In genomic region chr11:19988631-19989030, GRCm38 (mm10) we compare ENCODE assay signal across 19 mouse cellular contexts.
DNase-seq lines count a peak whose midpoint lies in the region; ATAC-seq and TF ChIP-seq lines count a peak whose summit lies in the region.
"Had no signal": no experiment of that assay in that cellular context is flagged by ENCODE, and none has a peak within 500 bp of the region (broad histone marks: within the 10 kb centered on the region; RNA-seq: fewer than 3 reads in every experiment).

No protein-coding gene starts in this region.

- H3K9me3 ChIP-seq in heart, embryonic 10.5 days, result no peaks in the 10 kb centered on the region
- H3K9me3 ChIP-seq in lung, postnatal 0 days (ENCODE audit: low read length), result no peaks in the 10 kb centered on the region
- no peaks in the 10 kb centered on the region for H3K9me3 ChIP-seq in liver, embryonic 15.5 days (replicated peaks)
- H3K9me3 ChIP-seq: hindbrain, embryonic 13.5 days; limb, embryonic 15.5 days; midbrain, embryonic 13.5 days had no signal

- intact Hi-C loops in heart, postnatal 25 days (cut with DNase I), result no loop called here

- 0 out of 2 replicates have a peak overlapping the region, but pooled peaks have one; percentile 3 for H3K4me2 ChIP-seq in lung, postnatal 0 days (replicated peaks; ENCODE audit: low read depth, low read length)
- no peak overlapping the region for H3K4me2 ChIP-seq in liver, embryonic 15.5 days
- H3K4me2 ChIP-seq: hindbrain, embryonic 13.5 days; limb, embryonic 15.5 days; midbrain, embryonic 13.5 days had no signal

- no peak for TF ChIP-seq EP300 in lung, postnatal 0 days (IDR thresholded peaks at IDR 0.05)

- no peak for TF ChIP-seq CTCF in lung, postnatal 0 days (IDR thresholded peaks at IDR 0.05)

- WGBS in heart, embryonic 10.5 days, result 48% methylated on average over 6 of the region's 6 CpGs
- WGBS in lung, postnatal 0 days, result 68% methylated on average over 6 of the region's 6 CpGs
- 46% methylated on average over 6 of the region's 6 CpGs for WGBS in liver, embryonic 15.5 days (ENCODE audit: insufficient replicate concordance)

- no peaks in the 10 kb centered on the region for H3K27me3 ChIP-seq in heart, embryonic 10.5 days (ENCODE audit: insufficient read depth, poor library complexity, severe bottlenecking)
- H3K27me3 ChIP-seq in lung, postnatal 0 days (replicated peaks; ENCODE audit: insufficient read depth, low read length), result no peaks in the 10 kb centered on the region
- no peaks in the 10 kb centered on the region for H3K27me3 ChIP-seq in liver, embryonic 15.5 days
- H3K27me3 ChIP-seq: hindbrain, embryonic 13.5 days; limb, embryonic 15.5 days; midbrain, embryonic 13.5 days had no signal

- H3K9ac ChIP-seq in lung, postnatal 0 days (replicated peaks; ENCODE audit: low read depth), result no peak overlapping the region
- H3K9ac ChIP-seq in liver, embryonic 15.5 days, result no peak overlapping the region
- H3K9ac ChIP-seq: hindbrain, embryonic 13.5 days; limb, embryonic 15.5 days; midbrain, embryonic 13.5 days had no signal

- no peaks in the 10 kb centered on the region for H3K36me3 ChIP-seq in heart, embryonic 10.5 days
- H3K36me3 ChIP-seq in lung, postnatal 0 days (ENCODE audit: insufficient read depth, low read length), result no peaks in the 10 kb centered on the region
- no peaks in the 10 kb centered on the region for H3K36me3 ChIP-seq in liver, embryonic 15.5 days (replicated peaks)
- H3K36me3 ChIP-seq: hindbrain, embryonic 13.5 days; limb, embryonic 15.5 days; midbrain, embryonic 13.5 days had no signal

- peak overlapping the region; percentile 64; the same call in 1 of the 2 replicates for H3K27ac ChIP-seq in heart, embryonic 10.5 days
- no peak overlapping the region for H3K27ac ChIP-seq in lung, postnatal 0 days (ENCODE audit: low read length)
- 0 out of 2 replicates have a peak overlapping the region, but pooled peaks have one; percentile 20 for H3K27ac ChIP-seq in liver, embryonic 15.5 days (replicated peaks)
- H3K27ac ChIP-seq: hindbrain, embryonic 13.5 days; limb, embryonic 15.5 days; midbrain, embryonic 13.5 days had no signal

- DNase-seq in heart, embryonic 10.5 days (ENCODE audit: low spot score), result no peak
- no peak for DNase-seq in heart, postnatal 25 days (ENCODE audit: low spot score)
- no peak for DNase-seq in lung, postnatal 0 days (ENCODE audit: low spot score)
- DNase-seq in lung, postnatal 14 days, result no peak
- no peak for DNase-seq in cerebellum, postnatal 4 days (ENCODE audit: low spot score in 2 of 2)
- no peak for DNase-seq in right cerebral cortex, postnatal 36 days (ENCODE audit: low spot score in 2 of 2)
- DNase-seq: adrenal gland, postnatal 14 days; cerebellum, adult 8-10 months; kidney, adult 8-10 months; layer of hippocampus, adult 9-11 months; lung, postnatal 36 days; spleen, adult 18-20 months had no signal

- ATAC-seq in lung, postnatal 0 days, result no peak
- ATAC-seq in activated CD4-positive, CD25-positive, alpha-beta regulatory T cell, adult 4 months, result peak; percentile 29
- no peak for ATAC-seq in liver, embryonic 15.5 days (ENCODE audit: insufficient read depth)
- ATAC-seq: forebrain, embryonic 16.5 days; midbrain, embryonic 13.5 days had no signal

- H3K4me3 ChIP-seq in heart, embryonic 10.5 days, result no peak overlapping the region
- no peak overlapping the region for H3K4me3 ChIP-seq in lung, postnatal 0 days (ENCODE audit: low read depth, low read length)
- no peak overlapping the region for H3K4me3 ChIP-seq in liver, embryonic 15.5 days (replicated peaks)
- H3K4me3 ChIP-seq: hindbrain, embryonic 13.5 days; limb, embryonic 15.5 days; midbrain, embryonic 13.5 days; myocyte had no signal

- peaks cover 78% of the 10 kb centered on the region for H3K4me1 ChIP-seq in heart, embryonic 10.5 days
- peaks cover 17% of the 10 kb centered on the region for H3K4me1 ChIP-seq in lung, postnatal 0 days (ENCODE audit: insufficient read depth, low read depth, low read length)
- H3K4me1 ChIP-seq in liver, embryonic 15.5 days (replicated peaks), result peaks cover 81% of the 10 kb centered on the region
